Mouse (Mus musculus) urinary bladder, adult 18-20 months (tissue): ENCODE data around the gene Rgs2.

ENCODE experiments used
- DNase-seq, 2 experiments: peaks; one replicate each; pipeline ENCODE4 v3.0.0; 2022; ENCODE audit warnings: low spot score in 2 of 2, mixed read lengths in 2 of 2

The Rgs2 gene

DNA sequence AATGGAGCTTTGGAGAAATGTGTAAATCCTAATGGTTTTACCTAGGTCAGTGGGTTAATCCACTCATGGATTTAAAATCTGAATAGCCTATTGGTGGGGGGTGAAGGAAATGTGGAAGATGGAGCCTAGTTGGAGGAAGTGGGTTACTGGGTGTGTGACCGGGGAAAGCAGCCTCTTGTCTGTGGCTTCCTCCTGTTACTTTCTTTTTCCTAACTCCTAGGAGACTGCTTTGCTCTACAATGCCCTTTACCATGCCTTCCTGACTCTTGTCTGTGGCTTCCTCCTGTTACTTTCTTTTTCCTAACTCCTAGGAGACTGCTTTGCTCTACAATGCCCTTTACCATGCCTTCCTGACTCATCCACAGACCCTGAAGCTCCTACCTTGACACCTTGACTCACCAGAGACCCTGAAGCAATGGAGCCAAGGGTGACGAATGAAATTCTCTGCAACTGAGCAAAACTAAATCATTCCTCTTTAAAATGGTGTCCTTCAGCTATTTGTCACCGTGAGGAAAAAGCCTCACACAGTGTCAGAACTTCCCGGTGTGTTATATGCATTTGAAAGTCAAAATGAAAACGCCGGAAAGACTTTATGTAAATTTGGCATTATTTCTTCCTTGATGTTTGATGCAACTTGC lies 18.9 kb downstream of the Rgs2 start:
- DNase-seq: no peak

DNA sequence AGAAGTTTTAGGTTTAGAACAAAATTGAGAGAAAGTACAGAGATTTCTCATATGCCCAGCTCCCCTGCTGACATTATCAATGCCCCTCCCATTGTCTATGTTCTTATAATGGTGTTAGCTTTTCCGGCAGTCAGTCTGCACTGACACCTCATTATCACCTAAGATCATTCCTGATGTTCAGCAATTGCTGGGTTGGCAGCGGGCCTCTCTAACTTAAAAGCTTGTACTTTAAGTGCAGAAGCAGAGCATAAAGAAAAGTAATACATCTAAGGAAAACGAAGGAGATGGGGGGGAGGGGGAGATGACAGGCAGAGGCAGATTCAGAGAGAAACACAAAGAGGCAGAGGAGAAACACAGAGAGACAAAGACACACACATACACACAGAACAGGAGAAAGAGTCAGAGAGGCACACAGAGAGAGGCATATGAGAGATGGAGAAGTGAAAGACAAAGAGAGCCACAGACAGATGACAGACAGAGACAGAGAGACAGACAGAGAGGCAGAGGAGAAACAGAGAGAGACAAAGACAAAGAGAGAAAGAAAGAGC lies 21.1 kb downstream of the Rgs2 start:
- no peak for DNase-seq

DNA sequence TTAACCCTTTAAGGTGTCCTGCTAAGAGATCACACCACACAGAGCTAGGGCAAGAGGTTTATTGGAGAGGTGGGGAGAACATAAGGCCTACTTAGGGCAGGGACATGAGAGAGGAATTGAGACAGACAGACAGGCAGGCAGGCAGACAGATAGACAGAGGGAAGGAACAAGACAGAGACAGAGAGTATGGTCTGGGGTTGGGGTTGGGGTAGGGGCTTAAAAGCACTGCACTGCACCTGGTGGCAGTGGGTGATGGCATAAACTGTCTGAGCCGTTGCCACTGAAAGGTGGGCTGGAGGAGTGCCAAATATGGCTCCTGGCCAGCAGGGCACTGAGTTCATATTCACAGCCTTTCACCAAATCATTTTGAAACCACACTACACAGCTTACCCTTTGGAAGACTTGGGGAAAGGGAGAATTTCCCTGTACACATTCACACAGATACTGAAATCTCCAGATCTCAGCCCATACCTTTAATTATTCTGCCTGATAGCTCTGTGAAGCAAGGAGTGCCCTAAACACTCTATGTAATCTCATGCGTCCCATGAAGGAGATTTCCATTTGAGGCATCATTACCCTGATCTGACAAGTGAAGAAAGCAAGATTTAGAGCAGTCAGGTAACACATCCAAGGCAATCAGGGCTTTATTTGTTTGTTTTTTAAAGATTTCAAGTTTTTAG lies 21.7 kb downstream of the Rgs2 start:
- DNase-seq: no peak

DNA sequence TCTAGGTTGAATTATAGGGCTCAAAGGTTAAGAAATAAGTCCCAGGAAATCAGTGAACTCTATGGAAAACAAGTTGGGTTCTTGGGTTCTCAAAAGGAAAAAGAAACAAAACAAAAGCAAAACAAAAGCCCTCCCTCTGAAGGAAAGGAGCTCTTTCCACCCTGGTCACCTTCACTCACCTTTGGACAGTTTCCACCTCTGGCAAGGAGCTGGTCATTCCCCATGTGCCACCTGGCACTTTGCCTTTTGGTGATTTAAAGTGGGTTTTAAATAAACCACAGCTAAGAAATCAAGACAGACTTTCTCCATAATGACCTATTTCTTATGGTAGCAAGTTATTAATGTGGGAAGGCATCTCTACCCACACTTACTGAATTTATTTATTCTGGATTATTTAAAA lies 23.1 kb downstream of the Rgs2 start:
- DNase-seq: no peak

DNA sequence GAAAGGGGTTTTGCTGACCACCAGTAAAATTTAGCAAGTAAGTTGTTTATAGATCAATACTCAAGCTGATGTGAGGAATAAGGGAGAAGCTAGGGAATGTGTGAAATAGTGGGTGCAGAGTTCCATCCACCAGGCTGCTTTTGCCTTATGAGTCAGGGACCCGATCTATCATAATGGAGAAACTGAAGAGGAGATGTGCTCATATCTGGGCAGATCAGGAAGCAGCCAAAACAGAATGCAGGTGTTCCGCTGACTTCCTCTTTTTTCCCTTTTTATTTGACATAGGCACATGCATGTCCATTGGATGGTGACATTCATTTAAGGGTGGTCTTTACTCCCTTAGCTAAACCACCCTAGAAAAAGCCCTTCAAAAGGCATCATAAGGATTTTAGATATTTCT lies 29.3 kb downstream of the Rgs2 start:
- no peak for DNase-seq

DNA sequence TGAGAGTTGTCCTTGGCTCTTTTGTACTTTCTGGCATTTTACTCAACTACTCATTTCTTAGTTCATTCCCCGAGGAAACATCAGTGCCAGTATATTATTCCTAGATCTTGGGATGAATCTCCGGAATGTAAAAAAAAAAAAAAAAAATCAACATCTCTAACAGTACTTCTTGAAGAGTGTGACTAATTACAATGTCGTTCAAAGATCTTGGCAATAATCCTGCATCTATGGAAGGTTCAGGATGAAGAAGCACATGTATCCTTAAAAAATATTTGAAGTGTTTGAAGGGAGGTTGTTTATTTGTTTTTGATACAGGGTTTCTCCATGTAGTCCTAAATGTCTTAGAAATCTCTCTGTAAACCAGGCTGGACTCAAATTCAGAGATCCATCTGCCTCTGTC lies 41.7 kb downstream of the Rgs2 start:
- no peak for DNase-seq

DNA sequence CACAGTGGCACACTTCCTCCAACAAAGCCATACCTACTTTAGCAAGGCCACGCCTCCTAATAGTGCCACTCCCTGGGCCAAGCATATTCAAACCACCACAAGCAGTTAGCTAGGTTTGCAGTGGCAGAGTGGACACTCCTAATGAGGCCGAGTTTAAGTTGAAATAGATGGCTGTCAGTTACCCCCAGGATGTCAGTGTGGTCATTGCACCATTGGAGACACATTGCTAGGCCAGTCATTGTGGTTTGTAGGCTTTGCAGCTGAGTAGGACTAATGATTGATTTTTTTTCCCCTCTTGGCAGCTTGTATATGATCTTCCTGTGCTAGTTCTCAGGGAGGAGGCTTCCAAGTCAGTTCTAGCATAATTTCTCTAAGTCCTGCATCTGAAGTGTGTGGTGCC lies 43.6 kb downstream of the Rgs2 start:
- DNase-seq: no peak

DNA sequence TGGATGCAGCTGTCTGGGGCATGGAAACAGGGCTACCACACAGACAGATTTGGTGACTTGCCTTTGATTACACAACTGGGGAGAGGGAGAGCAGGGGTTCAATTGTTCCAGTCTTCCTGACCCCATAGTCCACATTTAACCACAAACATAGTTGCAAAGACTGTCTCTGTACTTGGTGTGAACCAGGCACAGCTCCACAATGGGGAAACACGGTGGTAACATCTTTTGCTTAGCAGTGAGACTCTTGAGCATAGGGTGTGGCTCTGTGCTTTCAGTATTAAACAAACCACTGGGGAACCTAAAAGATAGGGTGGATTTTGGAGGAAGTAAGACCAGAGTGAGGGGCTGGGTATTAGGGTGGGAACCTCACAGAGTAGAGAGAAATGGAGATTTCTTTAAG lies 47.9 kb downstream of the Rgs2 start:
- no peak for DNase-seq

DNA sequence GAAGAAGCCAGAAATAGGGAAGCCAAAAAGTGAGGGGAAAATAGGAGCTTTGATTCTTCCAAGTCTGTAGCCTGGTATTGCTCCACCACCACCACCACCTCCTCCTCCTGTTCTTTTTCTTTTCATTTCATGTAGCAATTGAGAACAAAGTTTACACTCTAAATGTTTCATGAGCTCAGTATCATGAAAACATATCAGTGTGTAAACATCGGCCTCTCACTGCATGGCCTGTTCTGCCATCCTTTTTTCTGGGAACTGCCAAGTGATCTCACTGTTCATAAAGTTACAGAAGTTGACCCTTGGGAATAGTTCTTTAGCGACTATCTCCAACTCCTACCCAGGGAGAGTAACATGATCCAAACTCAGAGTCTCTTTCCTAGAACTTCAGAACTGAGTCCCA lies 51.1 kb downstream of the Rgs2 start:
- DNase-seq: no peak
